ENCODE assay signal across 24 mouse cellular contexts in genomic region chr11:88578700-88579099, GRCm38 (mm10).
A peak's percentile ranks its signal among the peaks of the same experiment; 100 is the strongest.
DNase-seq lines count a peak whose midpoint lies in the region; ATAC-seq lines count a peak whose summit lies in the region.
"Had no signal": no experiment of that assay in that cellular context is flagged by ENCODE, and none has a peak within 500 bp of the region (broad histone marks: within the 10 kb centered on the region; RNA-seq: fewer than 3 reads in every experiment).

No protein-coding gene starts in this region.

- H3K27me3 ChIP-seq in hindbrain, embryonic 11.5 days (ENCODE audit: control insufficient read depth, insufficient read depth, low read length), result no peaks in the 10 kb centered on the region
- H3K27me3 ChIP-seq in hindbrain, embryonic 14.5 days (ENCODE audit: control insufficient read depth, insufficient read depth, low read length), result no peaks in the 10 kb centered on the region
- no peaks in the 10 kb centered on the region for H3K27me3 ChIP-seq in neural tube, embryonic 13.5 days
- H3K27me3 ChIP-seq: lung, embryonic 15.5 days; megakaryocyte, embryonic 14.5 days; stomach, embryonic 15.5 days had no signal

- no peak overlapping the region for H3K4me3 ChIP-seq in hindbrain, embryonic 11.5 days (ENCODE audit: low read depth, low read length)
- no peak overlapping the region for H3K4me3 ChIP-seq in hindbrain, embryonic 14.5 days (replicated peaks; ENCODE audit: low read length)
- H3K4me3 ChIP-seq in neural tube, embryonic 13.5 days, result no peak overlapping the region
- H3K4me3 ChIP-seq: limb, embryonic 15.5 days; lung, embryonic 15.5 days; megakaryocyte, embryonic 14.5 days; stomach, embryonic 15.5 days had no signal

- H3K27ac ChIP-seq in hindbrain, embryonic 11.5 days (ENCODE audit: low read depth, low read length), result 0 out of 2 replicates have a peak overlapping the region, but pooled peaks have one; percentile 24
- H3K27ac ChIP-seq in hindbrain, embryonic 14.5 days, result no peak overlapping the region
- peak overlapping the region; percentile 28; the same call in 1 of the 2 replicates for H3K27ac ChIP-seq in neural tube, embryonic 13.5 days (replicated peaks)
- H3K27ac ChIP-seq: limb, embryonic 15.5 days; liver, embryonic 14.5 days; stomach, embryonic 15.5 days had no signal

- no peaks in the 10 kb centered on the region for H3K36me3 ChIP-seq in hindbrain, embryonic 11.5 days (ENCODE audit: control insufficient read depth, insufficient read depth, low read length)
- H3K36me3 ChIP-seq in hindbrain, embryonic 14.5 days (replicated peaks; ENCODE audit: control insufficient read depth, insufficient read depth), result no peaks in the 10 kb centered on the region
- H3K36me3 ChIP-seq in neural tube, embryonic 13.5 days, result no peaks in the 10 kb centered on the region
- H3K36me3 ChIP-seq: limb, embryonic 15.5 days; lung, embryonic 15.5 days; stomach, embryonic 15.5 days had no signal

- no peak for DNase-seq in hindbrain, embryonic 11.5 days (ENCODE audit: low spot score)
- DNase-seq in hindbrain, embryonic 14.5 days (ENCODE audit: low spot score), result no peak
- DNase-seq in neural tube, embryonic 10.5 days (ENCODE audit: extremely low spot score, low spot score), result no peak
- DNase-seq in induced T-regulatory cell, adult 2 months (ENCODE audit: low read depth), result peak; percentile 48
- no peak for DNase-seq in thymus, postnatal 0 days (ENCODE audit: low spot score)
- no peak for DNase-seq in yolk sac, embryonic 10.5 days (ENCODE audit: low spot score)
- DNase-seq: adrenal gland, adult 8-10 months; cerebellum, adult 2 months; cerebellum, postnatal 25 days; embryo, embryonic 11 days; gastrocnemius, postnatal 14 days; heart, adult 11 months; kidney, postnatal 25 days; lung, postnatal 36 days; thymus, postnatal 36 days had no signal

- ATAC-seq in hindbrain, embryonic 11.5 days (ENCODE audit: low FRiP score), result no peak
- ATAC-seq in hindbrain, embryonic 14.5 days (ENCODE audit: low FRiP score), result no peak
- ATAC-seq in neural tube, embryonic 13.5 days (ENCODE audit: low read depth), result no peak
- ATAC-seq: activated CD4-positive, CD25-positive, alpha-beta regulatory T cell, adult 4 months; intestine, postnatal 0 days had no signal

- peaks cover 25% of the 10 kb centered on the region for H3K4me1 ChIP-seq in hindbrain, embryonic 11.5 days (replicated peaks; ENCODE audit: control insufficient read depth, insufficient read depth, low read length)
- H3K4me1 ChIP-seq in hindbrain, embryonic 14.5 days (replicated peaks; ENCODE audit: control insufficient read depth, insufficient read depth, low read length), result peaks cover 77% of the 10 kb centered on the region
- peaks cover 96% of the 10 kb centered on the region for H3K4me1 ChIP-seq in neural tube, embryonic 13.5 days (replicated peaks)

- no peak overlapping the region for H3K9ac ChIP-seq in hindbrain, embryonic 11.5 days (ENCODE audit: low read depth, low read length)
- H3K9ac ChIP-seq in hindbrain, embryonic 14.5 days, result no peak overlapping the region
- no peak overlapping the region for H3K9ac ChIP-seq in neural tube, embryonic 13.5 days
- H3K9ac ChIP-seq: limb, embryonic 15.5 days; liver, embryonic 14.5 days; lung, embryonic 15.5 days; stomach, embryonic 15.5 days had no signal

- H3K9me3 ChIP-seq in hindbrain, embryonic 11.5 days (ENCODE audit: control insufficient read depth, low read length), result no peaks in the 10 kb centered on the region
- H3K9me3 ChIP-seq in hindbrain, embryonic 14.5 days (ENCODE audit: control insufficient read depth, low read length), result no peaks in the 10 kb centered on the region
- H3K9me3 ChIP-seq in neural tube, embryonic 13.5 days, result no peaks in the 10 kb centered on the region
- H3K9me3 ChIP-seq: limb, embryonic 15.5 days; lung, embryonic 15.5 days; megakaryocyte, embryonic 14.5 days; stomach, embryonic 15.5 days had no signal

- WGBS in hindbrain, embryonic 11.5 days, result 81% methylated on average over 2 of the region's 2 CpGs
- 73% methylated on average over 2 of the region's 2 CpGs for WGBS in hindbrain, embryonic 14.5 days
- WGBS in neural tube, embryonic 13.5 days, result 70% methylated on average over 2 of the region's 2 CpGs

- no peak overlapping the region for H3K4me2 ChIP-seq in hindbrain, embryonic 11.5 days (replicated peaks; ENCODE audit: low read depth, low read length)
- no peak overlapping the region for H3K4me2 ChIP-seq in hindbrain, embryonic 14.5 days (replicated peaks)
- H3K4me2 ChIP-seq in neural tube, embryonic 13.5 days, result no peak overlapping the region
- H3K4me2 ChIP-seq: heart, embryonic 11.5 days; limb, embryonic 15.5 days; lung, embryonic 15.5 days; stomach, embryonic 15.5 days had no signal
